Mouse (Mus musculus) frontal cortex, postnatal 25 days (tissue): ENCODE measurements around the gene 5730455P16Rik.
"Not testable (repeated sequence)": the region's sequence is repeated elsewhere in the genome, so short reads cannot be mapped to it uniquely, and the experiment has no call there.

Experiments used
- DNase-seq, 2 experiments: peaks; one replicate each; pipeline ENCODE4 v3.0.0; 2022; ENCODE audit warnings: low spot score in 2 of 2

5730455P16Rik gene

DNA sequence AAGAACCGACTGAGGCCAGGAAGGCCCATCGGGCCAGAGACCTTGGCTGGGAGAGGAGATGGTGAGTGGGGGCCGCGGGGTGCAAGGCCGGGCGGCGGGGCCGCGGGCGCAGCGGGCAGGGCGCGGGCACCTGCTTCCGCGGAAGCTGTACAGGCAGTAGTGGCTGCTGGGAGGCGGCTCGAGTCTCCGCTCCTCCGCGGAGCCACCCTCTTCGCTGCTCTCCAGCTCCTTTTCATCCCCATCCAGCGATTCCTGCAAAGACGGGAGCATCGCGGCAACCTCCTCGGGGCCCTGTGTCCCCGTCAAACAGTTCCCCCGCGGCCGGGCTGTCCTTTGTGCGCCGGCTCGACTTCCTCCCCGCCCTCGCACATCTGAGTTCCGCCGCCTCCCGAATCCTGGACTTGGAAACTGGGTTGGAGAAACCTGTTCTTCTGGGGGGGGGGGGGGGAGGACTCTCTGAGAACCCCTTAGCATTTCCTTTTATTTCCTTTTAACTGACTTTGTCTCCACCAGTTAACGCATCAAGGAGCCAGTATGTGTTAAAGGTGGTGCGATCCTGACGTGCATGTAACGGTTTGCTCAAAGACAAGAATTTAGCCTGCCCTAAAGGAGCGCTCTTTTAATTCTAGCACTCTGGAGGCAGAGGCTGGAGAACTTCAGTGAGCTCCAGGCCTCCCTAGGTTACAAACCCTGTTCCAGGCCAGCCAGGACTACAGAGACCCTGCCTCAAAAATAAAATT, at the start of gene 5730455P16Rik:
Gene 5730455P16Rik, minus strand, starts transcription at position 323 of the 740 bp plus-strand sequence.
- peak; percentile 72 to 74 for DNase-seq

DNA sequence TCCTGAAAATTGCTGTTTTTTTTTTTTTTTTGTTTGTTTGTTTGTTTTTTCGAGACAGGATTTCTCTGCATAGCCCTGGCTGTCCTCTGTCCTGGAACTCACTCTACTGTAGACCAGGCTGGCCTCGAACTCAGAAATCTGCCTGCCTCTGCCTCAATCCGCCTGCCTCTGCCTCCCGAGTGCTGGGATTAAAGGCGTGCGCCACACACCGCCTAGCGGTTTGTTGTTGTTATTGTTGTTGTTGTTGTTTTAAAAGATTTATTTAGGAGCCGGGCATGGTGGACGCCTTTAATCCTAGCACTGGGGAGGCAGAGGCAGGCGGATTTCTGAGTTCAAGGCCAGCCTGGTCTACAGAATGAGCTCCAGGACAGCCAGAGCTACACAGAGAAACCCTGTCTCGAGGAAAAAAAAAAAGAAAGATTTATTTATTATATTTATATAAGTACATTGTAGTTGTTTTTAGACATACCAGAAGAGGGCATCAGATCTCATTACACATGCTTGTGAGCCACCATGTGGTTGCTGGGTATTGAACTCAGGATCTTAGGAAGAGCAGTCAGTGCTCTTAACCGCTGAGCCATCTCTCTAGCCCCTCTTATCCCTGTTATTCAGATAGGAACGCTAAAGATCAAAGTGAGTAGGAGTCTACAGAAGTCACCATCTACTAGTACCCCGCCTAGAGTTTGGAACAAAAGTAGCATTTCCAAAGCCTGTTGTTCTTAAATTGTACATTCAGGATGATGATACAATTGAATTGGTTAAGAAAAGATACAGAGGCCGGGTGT, 48.4 kb upstream of the 5730455P16Rik start:
- DNase-seq = not testable (repeated sequence)

DNA sequence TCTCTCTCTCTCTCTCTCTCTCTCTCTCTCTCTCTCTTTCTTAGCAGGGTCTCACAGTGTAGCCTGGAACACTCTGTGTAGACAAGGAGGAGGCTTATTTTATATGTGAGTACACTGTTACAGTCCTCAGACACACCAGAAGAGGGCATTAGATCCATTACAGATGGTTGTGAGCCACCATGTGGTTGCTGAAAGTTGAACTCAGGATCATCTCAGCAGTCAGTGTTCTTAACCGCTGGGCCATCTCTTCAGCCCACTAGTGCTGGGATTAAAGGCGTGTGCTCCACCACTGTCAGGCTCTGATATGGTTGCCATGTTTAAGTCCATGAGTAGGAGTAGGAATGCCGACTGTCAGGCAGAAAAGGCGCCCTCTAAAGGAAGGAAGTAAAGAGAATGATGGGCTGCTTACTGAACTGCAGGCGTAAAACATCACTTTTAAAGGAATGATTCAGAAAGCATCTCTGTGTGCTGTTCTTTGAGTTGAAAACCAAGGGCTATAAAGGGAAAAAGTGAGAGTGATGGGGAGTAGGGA, 47.5 kb upstream of the 5730455P16Rik start:
- no peak for DNase-seq

DNA sequence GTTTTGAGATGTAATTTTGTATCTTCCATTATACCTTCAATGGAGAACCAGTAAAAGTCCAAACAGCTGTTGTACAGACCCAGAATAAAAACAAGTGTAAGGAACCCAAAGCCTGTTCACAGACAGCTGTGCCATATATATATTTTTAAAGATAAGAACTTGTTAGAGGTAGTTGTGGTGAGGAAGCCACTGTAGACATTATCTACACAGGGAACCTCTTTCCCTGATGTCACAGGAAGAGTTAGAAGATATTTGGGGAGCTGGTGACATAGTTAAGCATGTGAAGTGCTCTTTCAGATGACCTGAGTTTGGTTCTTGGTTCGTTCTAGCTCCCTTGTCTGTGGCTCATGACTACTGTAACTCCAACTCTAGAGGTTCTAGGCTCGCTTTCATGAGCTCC, 46.9 kb upstream of the 5730455P16Rik start:
- no peak for DNase-seq

DNA sequence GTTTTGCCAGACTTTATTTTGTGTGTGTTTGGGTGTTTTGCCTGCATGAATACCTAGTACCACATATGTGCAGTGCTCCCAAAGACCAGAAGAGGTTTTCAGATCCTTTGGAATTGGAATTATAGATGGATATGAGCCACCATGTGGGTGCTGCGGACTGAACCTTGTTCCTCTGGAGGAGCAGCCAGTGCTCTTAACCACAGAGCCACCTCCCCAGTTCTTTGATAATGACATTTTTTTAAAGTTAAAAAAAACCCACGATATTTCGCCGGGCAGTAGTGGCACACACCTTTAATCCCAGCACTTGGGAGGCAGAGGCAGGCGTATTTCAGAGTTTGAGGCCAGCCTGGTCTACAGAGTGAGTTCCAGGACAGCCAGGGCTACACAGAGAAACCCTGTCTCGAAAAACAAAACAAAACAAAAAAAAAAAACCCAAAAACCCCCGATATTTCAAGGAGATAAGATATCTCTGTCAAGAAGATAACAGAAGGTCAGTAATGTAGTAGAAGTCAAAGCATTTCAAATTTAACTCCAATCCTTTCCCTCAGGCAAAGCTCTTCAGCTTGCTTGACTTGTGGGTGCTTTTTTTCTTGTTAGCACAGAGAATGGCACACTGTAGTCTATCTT, 43.7 kb upstream of the 5730455P16Rik start:
- DNase-seq = no peak

DNA sequence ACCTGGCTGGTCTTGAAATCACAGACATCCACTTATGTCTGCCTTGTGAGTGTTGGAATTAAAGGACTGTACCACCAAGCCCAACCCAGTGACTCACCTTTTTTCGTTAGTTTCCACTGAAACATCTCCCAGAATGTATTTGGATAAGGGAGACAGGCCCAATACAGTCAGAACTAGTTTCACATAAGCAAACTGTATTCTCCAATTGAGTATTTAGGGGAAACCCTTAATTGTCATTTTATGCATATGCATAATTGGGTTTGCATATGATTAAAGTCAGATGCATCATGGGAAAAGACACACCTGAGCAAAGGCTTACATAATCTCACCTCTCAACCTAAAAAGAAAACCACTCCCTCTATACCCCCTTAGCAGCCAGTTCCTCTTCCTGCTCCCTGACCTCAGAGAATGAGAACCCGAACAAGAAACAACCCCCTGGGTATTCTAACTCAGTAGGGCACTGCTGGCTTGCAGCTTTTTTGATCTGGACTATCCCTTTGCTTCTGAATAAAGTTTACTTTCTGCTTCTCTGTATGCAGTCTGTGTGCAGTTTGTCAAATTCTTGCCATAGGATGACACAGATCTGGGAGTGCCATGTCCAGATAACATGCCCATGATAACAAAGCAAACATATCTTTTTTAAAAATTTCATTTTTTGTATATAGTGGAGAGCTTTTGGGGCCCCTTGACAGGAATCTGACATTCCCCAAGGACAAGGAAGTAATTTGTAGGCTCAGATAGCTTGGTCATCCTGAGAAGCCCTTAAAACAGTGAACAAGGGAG, 42.6 kb upstream of the 5730455P16Rik start:
- no peak for DNase-seq

DNA sequence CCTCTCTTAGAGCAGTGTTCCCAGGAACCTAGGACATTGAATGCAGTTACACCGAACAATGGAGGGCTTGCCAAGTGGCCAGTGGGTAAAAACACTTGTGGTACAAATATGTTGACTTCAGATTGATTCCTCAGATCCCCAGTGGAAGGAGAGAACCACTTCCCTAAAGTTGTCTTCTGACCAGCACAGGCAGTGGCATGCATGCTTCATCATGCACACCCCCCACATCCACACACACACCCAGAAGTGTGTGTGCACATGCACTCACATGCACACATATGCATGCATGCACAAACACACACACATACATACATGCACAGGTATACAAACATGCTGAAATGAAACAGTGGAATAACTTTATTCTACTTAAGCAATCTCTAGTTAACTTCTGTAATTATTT, 41.9 kb upstream of the 5730455P16Rik start:
- no peak for DNase-seq

DNA sequence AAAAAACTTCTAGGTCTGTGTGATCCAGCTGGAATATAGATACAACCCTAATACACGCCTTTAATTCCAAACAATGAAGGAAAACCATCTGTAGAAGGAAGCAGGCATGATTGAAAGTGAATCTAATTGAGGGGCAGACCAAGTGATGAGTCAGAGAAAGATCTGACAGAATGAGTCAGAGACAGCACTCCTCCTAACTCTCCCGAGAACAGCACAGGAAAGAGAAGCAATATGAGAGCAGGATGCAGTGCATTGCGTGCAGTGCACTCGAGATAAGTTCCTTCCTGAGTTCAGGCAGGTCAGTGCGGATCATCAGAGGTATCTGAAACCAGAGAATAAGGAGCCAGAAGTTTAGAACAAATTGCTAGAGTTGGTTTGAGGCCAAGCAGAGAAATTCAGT, 39.3 kb upstream of the 5730455P16Rik start:
- DNase-seq = no peak

DNA sequence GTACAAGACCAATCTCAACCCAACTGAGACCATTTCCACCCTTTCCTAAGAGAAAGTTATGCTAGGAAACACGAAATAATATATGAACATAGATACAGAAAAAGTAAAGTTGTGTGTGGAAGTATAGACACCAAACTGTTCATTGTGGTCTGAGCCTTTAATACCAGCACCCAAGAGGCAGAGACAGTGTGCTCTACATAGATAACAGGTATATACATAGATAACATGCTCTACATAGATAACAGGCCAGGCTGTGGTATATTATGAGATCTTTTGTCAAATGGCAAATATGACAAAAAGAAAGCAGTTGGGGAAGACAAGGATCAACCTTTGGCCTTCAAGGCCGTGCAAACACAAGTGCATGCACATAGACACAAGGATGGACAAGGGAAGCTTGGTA, 32.5 kb upstream of the 5730455P16Rik start:
- no peak for DNase-seq

DNA sequence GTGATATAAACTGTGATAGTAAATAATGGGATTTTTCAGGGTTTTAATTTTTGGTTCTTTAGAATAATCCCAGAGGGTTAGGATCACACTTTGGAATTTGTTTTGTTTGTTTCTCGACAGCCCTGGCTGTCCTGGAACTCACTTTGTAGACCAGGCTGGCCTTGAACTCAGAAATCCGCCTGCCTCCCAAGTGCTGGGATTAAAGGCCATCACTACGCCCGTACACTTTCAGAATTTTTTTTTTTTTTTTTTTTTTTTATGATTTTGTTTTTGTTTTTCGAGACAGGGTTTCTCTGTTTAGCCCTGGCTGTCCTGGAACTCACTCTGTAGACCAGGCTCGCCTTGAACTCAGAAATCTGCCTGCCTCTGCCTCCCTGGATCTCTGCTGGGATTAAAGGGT, 30.0 kb upstream of the 5730455P16Rik start:
- not testable (repeated sequence) for DNase-seq

DNA sequence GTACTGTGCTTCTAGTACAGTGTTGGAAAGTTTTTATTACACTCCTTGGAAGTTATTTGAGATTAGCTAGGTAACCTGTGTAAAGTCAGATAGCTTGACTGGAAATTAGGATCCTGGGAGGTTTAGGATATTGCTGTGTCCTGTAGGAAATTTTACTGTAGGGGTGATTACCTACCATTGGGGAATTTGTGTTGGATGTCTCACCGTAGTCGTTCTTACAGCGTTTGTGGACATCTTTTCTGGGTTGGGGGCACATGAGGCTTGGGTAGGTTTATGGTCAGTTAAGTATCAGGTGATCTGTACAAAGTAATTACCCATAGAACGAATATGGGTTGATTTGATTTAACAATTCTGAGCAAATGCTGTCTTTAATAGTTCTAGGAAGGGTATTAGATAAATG, 18.8 kb upstream of the 5730455P16Rik start:
- DNase-seq = no peak

DNA sequence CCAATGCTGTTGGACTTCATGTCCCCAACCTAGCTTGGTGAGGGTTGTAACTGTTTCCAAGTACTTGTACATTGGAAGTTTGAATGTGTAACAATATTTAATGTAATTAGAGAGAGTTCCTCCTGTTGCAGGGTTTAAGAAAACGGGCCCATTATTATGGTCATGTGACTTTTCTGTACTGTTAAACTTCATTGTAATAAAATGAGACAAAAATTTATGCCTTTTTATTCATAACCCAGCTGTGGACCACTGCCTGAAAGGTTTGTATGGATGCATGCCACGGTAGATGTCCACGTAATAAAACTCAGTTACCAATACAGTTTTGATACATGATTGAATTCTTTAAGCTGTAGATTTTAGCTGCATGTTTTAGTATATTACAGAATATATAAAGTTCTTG, 18.1 kb upstream of the 5730455P16Rik start:
- no peak for DNase-seq

DNA sequence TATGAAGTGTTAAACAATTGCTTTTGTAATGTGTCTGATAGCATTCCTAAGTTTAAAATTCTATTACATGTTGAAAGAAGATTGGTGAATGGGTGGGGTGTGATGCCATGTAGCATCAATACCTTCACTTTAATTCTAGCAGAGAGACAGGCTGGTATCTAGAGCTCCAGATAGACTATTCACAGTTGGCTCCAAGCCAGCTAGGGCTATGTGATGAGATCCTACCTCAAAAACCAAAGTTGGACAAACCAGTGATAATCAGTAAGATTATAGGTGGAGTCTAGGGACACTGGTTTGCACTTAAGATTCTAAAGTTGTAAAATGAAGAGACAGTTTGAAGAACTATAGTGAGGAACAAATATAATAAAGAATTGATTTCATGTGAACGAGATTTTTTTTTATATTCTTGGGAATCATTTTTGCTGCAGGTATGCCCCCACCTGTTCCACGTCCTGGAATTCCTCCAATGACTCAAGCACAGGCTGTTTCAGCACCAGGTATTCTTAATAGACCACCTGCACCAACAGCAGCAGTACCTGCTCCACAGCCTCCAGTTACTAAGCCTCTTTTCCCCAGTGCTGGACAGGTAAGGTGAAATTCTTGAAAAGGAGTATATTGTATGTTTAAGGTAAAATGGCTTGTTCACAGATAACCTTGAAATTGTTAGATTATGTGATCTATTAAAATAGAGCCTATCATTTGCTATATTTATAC, 13.7 kb upstream of the 5730455P16Rik start:
- no peak for DNase-seq

DNA sequence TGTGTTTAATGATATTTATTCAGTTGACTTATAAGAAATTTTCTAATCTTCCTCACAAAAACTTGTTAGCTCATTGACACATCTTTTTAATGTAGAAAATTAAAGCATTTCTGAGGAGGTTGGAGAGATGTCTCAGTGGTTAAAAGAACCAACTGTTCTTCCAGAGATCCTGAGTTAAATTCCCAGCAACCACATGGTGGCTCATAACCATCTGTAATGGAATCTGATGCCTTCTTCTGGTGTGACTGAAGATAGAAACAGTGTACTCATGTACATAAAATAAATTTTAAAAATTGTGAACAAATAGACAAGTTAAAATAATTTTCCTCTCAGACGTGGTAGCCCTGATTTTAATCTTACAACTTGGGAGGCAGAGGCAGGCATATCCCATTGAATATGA, 12.1 kb upstream of the 5730455P16Rik start:
- no peak for DNase-seq

DNA sequence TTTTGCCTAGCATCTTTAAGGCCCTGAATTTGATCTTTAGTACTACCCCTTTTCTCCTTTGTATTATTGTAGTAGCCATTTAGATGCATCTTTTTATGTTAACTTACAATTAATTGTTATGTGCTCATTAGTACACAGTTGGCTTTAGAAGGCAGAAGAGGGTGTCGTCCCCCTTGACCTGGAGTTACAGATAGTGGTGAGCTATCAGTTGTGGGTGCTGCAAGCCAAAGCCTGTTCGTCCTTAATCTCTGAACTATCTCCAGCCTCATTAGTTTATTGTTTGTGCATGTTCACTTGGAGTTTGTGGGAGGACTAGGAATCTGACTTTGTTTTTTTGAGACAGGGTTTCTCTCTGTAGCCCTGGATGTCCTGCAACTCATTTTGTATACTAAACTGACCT, 9.0 kb upstream of the 5730455P16Rik start:
- no peak for DNase-seq

DNA sequence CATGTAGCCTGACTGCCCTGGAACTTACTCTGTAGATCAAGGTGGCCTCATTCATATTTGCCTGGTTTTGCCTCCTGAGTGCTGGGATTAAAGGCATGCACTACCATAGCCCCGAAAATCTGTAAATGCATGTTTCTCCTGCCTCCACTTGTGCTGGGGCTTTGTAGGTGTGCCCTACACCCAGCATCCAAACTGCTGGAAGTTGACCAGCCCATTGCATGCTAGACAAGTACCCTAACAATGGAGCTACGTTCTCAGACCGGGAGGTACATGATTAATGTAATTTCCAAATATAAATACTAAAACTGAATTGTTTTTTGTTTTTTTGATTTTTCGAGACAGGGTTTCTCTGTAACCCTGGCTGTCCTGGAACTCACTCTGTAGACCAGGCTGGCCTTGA, 7.2 kb upstream of the 5730455P16Rik start:
- no peak for DNase-seq

DNA sequence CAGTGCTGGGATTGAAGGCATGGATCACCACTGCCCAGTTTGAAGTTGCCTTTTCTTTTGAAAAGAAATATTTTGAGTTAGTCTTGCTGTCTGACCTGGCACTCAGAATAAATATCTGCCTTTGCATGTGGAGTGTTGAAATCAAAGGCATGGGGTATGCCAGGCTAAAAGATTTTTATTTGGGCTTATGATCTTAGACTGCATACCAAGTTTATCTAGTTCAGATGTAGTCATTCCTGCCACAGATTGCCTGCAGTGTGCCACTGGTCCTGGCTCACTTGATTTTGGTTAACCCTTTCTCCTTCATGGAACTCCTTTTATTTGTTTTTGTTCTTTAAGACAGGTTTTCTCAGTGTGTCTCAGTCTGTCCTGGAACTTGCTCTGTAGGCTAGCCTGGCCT, 6.6 kb upstream of the 5730455P16Rik start:
- no peak for DNase-seq

DNA sequence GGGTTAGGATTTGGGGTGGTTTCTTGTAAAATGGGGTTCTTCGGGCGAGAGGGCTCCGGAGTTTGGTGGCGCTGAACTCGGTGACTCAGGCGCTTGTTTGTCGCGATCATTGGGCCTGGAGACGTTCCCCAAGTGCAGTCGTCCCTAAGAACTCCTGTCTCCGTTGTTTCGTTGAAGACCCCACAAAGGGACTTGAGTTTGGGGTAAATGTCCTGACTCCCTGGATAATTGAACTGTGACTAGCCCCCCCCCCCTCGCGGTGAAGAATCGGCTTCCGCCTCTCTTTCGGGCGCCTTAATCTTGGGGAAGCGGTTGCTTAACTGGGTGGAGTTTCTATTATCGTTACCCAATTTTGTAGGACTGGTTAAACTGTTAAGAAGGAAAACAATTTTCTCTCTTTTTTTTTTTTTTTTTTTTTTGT, 5.8 kb upstream of the 5730455P16Rik start:
- no peak for DNase-seq

DNA sequence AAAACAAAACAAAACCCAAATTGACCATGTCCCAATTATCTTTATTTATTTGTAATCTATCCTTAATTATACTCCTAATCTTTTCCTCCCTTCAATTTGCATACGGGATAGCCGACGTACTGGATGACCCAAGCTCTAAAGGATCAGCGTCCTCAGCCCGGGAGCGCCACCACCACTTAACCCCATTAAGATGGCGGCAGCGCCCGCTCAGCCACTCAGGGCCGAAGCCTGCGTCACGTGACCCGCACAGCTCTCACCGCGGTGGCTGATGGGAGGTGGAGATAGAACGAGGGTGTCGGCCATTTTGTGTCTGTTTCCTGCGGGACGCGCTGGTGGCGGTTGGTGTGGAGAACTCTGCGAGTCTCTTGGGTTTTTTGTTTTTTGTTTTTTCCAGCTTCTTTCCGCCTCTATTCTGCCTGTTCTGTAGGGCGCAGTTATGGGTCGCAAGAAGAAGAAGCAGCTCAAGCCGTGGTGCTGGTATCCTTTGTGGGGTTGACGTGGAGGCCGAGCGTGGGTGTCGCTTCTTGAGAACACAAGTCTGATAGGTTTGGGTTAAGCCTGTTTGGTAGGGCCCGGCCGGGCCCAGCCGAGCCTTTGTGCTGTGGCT, 5.3 kb upstream of the 5730455P16Rik start, which contains the start of gene Zfp207:
Gene Zfp207, plus strand, starts transcription at position 261 of the 607 bp plus-strand sequence.
- DNase-seq = peak; percentile 97

DNA sequence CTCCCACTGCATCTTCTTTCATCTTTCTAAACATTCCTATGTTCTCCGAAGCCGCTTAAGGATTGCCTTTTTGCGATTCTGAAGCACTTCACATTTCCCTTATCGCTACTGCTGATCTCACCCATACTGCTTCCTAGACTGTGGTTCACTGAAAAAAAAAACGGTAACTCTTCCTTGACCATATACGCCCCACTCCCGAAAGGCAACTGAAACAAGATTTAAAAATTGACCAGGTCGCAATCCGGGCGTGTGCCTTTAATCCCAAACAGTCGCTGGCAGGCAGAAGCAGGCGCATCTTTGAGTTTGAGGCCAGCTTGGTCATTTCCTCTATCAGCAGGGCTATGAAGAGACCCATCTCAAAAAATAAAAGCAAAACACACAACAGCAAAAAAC, 4.8 kb upstream of the 5730455P16Rik start:
- DNase-seq = no peak
